Mouse (Mus musculus) megakaryocyte progenitor cell, adult 5-6 weeks (primary cell): ENCODE data around the gene Sulf2. TPM values are rescaled to one million over a fixed set of nuclear protein-coding genes. Genes with fewer than 3 reads are reported as not detected.

ENCODE experiments used
- ATAC-seq: replicated peaks from 2 replicates; pipeline ENCODE4 v1.8.0; 2016; ENCODE audit warnings: mild to moderate bottlenecking, moderate TSS enrichment, inconsistent platforms; ENCODE audit not compliant: poor library complexity
- total RNA-seq, 2 experiments: library from RNA; stranded (forward) in 1 of 2; stranded (reverse) in 1 of 2; fragments of 157-497, 149-512 nt in 1 of 2; fragments of 200-1000 nt in 1 of 2; gene quantifications; 2 replicates each; pipeline versions ENCODE4 v1.2.3 to v1.2.4; 2015 to 2017

The Sulf2 gene
- total RNA-seq, 2 experiments from 2014 or later = 1.3 to 1.5 TPM

GRCm38 (mm10) chr2:166027834-166028233, 127.6 kb downstream of the Sulf2 start:
- no peak for ATAC-seq

- ATAC-seq = no peak
Measured at GRCm38 (mm10) chr2:166025943-166026342, 129.5 kb downstream of the Sulf2 start.

DNA sequence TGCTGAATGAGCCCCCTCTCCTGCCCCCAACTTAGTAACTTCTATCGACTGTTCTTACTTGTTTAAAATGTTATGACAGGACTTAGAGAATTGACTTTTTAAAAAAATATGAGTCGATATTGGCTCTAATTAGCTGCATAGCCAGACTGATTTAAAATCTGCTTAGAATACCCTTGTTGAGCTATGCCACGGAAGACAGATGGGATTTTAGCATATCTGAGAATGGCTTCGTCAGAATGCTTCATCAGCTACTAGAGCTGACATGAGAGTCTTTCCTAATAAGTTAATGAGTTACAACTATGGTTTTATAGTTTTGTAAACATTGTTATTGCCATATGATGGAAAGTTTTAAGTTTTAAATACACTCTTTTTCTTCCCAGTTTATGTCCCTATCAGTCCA, 130.8 kb downstream of the Sulf2 start:
- ATAC-seq = no peak

DNA sequence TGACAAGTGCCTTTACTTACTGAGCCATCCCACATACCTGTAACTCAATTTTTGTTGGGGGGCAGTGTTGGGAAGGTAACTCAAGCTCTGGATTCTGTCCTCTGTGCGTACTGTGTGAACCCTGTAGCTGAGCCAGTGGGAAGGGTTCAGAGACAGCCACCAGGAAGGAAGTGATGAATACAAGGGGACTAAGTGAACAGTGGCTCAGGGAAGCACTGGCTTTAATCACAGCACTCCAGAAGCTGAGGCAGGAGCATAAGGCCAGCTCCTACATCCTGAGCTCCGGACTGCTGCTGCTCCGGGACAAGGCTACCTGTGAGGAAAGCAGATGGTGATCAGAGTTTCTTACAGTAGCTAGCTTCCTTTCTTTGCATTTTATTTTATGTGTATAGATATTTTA, 131.4 kb downstream of the Sulf2 start:
- no peak for ATAC-seq

Other genes starting within 250 kb of the Sulf2 start
- 16.2 and 17.7 TPM in 2 replicates for gene Ncoa3, start 163.0 kb downstream of the Sulf2 start, total RNA-seq (2015)
- 12.0 and 18.2 TPM in 2 replicates for gene Ncoa3, start 163.0 kb downstream of the Sulf2 start, total RNA-seq (2017)